Mouse (Mus musculus) liver, adult 2 months (tissue): Measurements from ENCODE around the gene Dpp6. TPM values are rescaled to one million over a fixed set of nuclear protein-coding genes. Genes with fewer than 3 reads are reported as not detected.

Source experiments
- DNase-seq: peaks from one replicate; pipeline ENCODE4 v3.0.0-alpha.2; 2011; ENCODE audit warnings: low read depth, low spot score; ENCODE audit errors: extremely low read depth
- H3K27ac ChIP-seq: fragments of 200-500 bp; replicated peaks from 2 replicates; pipeline ENCODE4 v1.5.1; 2012; ENCODE audit warnings: low read depth, mild to moderate bottlenecking, control low read depth, inconsistent platforms, low read length; ENCODE audit not compliant: insufficient read depth
- H3K27me3 ChIP-seq: fragments of 200-500 bp; 2 replicates; pipeline ENCODE4 v1.6.1; 2012; ENCODE audit warnings: mild to moderate bottlenecking, moderate library complexity, low read length, inconsistent platforms; ENCODE audit not compliant: control insufficient read depth, insufficient read depth
- H3K36me3 ChIP-seq: fragments of 200-500 bp; 2 replicates; pipeline ENCODE4 v1.6.1; 2012; ENCODE audit warnings: low read length, inconsistent platforms; ENCODE audit not compliant: control insufficient read depth, insufficient read depth
- H3K4me1 ChIP-seq: fragments of 200-500 bp; 2 replicates; pipeline ENCODE4 v1.6.1; 2011; ENCODE audit warnings: low read length; ENCODE audit not compliant: control insufficient read depth, insufficient read depth
- H3K4me3 ChIP-seq: fragments of 200-500 bp; 2 replicates; pipeline ENCODE4 v1.5.1; 2011; ENCODE audit warnings: low read depth, mild to moderate bottlenecking, control low read depth, low read length, moderate library complexity; ENCODE audit not compliant: insufficient read depth
- H3K79me2 ChIP-seq: fragments of 200-500 bp; 2 replicates; pipeline ENCODE4 v1.6.1; 2012; ENCODE audit warnings: inconsistent platforms, mild to moderate bottlenecking, low read length, moderate library complexity; ENCODE audit not compliant: control insufficient read depth, insufficient read depth
- H3K9ac ChIP-seq: fragments of 200-500 bp; 2 replicates; pipeline ENCODE4 v1.6.1; 2012; ENCODE audit warnings: low read depth, mild to moderate bottlenecking, control low read depth, inconsistent platforms, low read length
- CTCF ChIP-seq: fragments of 200-500 bp; IDR thresholded peaks from 2 replicates; pipeline ENCODE4 v1.5.1; 2011; ENCODE audit warnings: low read depth, low read length, control low read depth
- POLR2A ChIP-seq: fragments of 200-500 bp; IDR thresholded peaks from 2 replicates; pipeline ENCODE4 v1.6.1; 2011; ENCODE audit warnings: low read length, control low read depth; ENCODE audit not compliant: insufficient read depth; ENCODE audit errors: extremely low read depth
- WGBS: fragments of 180-500 bp; shearing (Covaris S2); methylation state at CpG from one replicate; pipeline ENCODE4 v1.1.7; 2018; 5-methylcytosine and 5-hydroxymethylcytosine counted together
- polyA plus RNA-seq: library from polyadenylated mRNA; depleted of rRNA; stranded (reverse); fragments of >200 nt; gene quantifications from 2 replicates; pipeline ENCODE4 v1.2.3, GENCODE M21; 2012
- total RNA-seq: library from RNA; depleted of rRNA; stranded (reverse); fragments of >200 nt; gene quantifications from 2 replicates; pipeline ENCODE4 v1.2.3, GENCODE M21; 2014

Dpp6 gene
- total and polyA plus RNA-seq, 2 experiments, result not detected

DNA sequence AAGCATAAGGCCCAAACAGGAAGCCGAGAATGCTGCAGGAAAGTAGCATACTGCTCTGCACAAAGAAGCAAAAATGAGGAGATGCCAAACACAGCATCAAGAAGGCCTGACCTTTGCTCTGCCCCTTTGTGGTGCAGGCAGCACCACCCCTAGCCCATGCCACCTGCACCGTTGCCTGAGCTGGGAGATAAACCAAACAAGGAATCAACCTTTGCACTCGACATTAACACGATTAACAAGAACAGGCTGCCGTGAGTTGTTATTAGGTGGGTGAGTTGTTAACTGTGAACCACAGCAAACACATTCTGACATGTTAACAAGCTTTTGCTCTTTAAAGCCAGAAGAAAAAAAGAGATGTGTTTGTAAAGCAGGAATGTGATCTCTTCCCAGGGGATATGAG, 239.4 kb downstream of the Dpp6 start:
- Histone ChIP-seq H3K36me3 (no peaks in the 10 kb centered on the region), H3K9ac (no peak overlapping the region), H3K4me3 (no peak overlapping the region), H3K27me3 (no peaks in the 10 kb centered on the region), H3K27ac (no peak overlapping the region), H3K79me2 (no peaks in the 10 kb centered on the region), H3K4me1 (no peaks in the 10 kb centered on the region)
- TF ChIP-seq POLR2A (no peak), CTCF (no peak)
- 26% methylated on average over 5 of the region's 5 CpGs for WGBS
- no peak for DNase-seq

- no peaks in the 10 kb centered on the region for H3K27me3 ChIP-seq
- no peak overlapping the region for H3K9ac ChIP-seq
- H3K4me3 ChIP-seq, result no peak overlapping the region
- no peaks in the 10 kb centered on the region for H3K79me2 ChIP-seq
- H3K36me3 ChIP-seq, result no peaks in the 10 kb centered on the region
- no peak for TF ChIP-seq CTCF
- no peak for TF ChIP-seq POLR2A
- 71% methylated on average over 4 of the region's 4 CpGs for WGBS
- no peak for DNase-seq
- no peaks in the 10 kb centered on the region for H3K4me1 ChIP-seq
- H3K27ac ChIP-seq, result no peak overlapping the region
These were observed 243.1 kb downstream of the Dpp6 start for GRCm38 (mm10) chr5:27060114-27060513.

DNA sequence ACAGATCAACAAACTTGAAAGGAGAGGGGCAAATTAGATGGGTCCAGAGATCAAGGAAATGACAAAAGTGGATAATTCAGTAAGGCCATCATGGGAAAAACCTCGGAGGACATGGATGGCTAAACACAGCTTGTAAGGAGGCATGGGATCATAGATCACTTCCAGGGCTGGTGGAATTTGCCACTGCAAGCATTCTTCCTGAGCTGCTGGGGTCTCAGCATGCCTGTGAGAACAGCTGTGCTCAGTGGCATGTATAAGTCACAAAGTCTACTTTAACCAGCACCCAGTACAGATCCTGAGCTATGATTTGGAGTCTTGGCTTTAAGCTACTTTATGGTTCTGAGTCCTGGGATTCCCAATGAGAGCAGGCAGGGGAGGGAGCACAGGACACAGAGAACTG, 246.9 kb downstream of the Dpp6 start:
- WGBS, result 54% methylated on average over 1 of the region's 1 CpGs
- Histone ChIP-seq H3K4me3 (no peak overlapping the region), H3K4me1 (no peaks in the 10 kb centered on the region), H3K79me2 (no peaks in the 10 kb centered on the region), H3K27ac (no peak overlapping the region), H3K27me3 (no peaks in the 10 kb centered on the region), H3K36me3 (no peaks in the 10 kb centered on the region), H3K9ac (no peak overlapping the region)
- TF ChIP-seq CTCF (no peak), POLR2A (no peak)
- DNase-seq, result no peak

- no peak overlapping the region for H3K27ac ChIP-seq
- no peaks in the 10 kb centered on the region for H3K36me3 ChIP-seq
- DNase-seq, result no peak
- no peak overlapping the region for H3K4me3 ChIP-seq
- TF ChIP-seq POLR2A, result no peak
- TF ChIP-seq CTCF, result no peak
- WGBS, result 63% methylated on average over 4 of the region's 4 CpGs
- H3K27me3 ChIP-seq, result no peaks in the 10 kb centered on the region
- H3K9ac ChIP-seq, result no peak overlapping the region
- no peaks in the 10 kb centered on the region for H3K79me2 ChIP-seq
- no peaks in the 10 kb centered on the region for H3K4me1 ChIP-seq
These were observed 249.8 kb downstream of the Dpp6 start for GRCm38 (mm10) chr5:27066837-27067236.

GRCm38 (mm10) chr5:27075131-27075591, 258.2 kb downstream of the Dpp6 start:
- H3K9ac ChIP-seq, result no peak overlapping the region
- no peaks in the 10 kb centered on the region for H3K79me2 ChIP-seq
- DNase-seq, result peak; percentile 21
- 15% methylated on average over 8 of the region's 8 CpGs for WGBS
- no peaks in the 10 kb centered on the region for H3K27me3 ChIP-seq
- H3K4me1 ChIP-seq, result no peaks in the 10 kb centered on the region
- no peaks in the 10 kb centered on the region for H3K36me3 ChIP-seq
- peak; percentile 60 for TF ChIP-seq CTCF
- TF ChIP-seq POLR2A, result no peak
- no peak overlapping the region for H3K27ac ChIP-seq
- no peak overlapping the region for H3K4me3 ChIP-seq

DNA sequence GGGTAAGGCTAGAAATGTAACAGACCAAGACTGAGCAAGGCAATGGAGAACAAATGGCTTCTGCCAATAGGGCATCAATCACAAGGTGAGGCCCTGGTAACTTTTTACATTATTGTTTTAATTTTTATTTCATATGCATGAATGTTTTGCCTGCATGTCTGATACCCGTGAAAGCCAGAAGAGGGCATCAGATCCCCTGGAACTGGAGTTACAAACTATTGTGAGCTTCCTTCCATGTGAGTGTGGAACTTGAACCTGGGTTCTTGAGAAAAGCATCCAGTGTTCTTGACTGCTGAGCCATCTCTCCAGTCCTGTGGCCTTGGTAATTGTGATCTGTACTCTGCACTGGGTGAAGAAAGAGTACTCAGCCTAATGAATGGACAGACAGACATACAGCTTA, 259.0 kb downstream of the Dpp6 start:
- Histone ChIP-seq H3K4me1 (no peaks in the 10 kb centered on the region), H3K36me3 (no peaks in the 10 kb centered on the region), H3K9ac (no peak overlapping the region), H3K27me3 (no peaks in the 10 kb centered on the region), H3K4me3 (no peak overlapping the region), H3K27ac (no peak overlapping the region), H3K79me2 (no peaks in the 10 kb centered on the region)
- DNase-seq, result no peak
- TF ChIP-seq CTCF (no peak), POLR2A (no peak)
- WGBS, result 25% methylated on average over 1 of the region's 1 CpGs
